21 mouse cellular contexts compared by ENCODE assay signal in genomic region chr5:77743467-77743866, GRCm38 (mm10).
DNase-seq lines count a peak whose midpoint lies in the region; ATAC-seq and TF ChIP-seq lines count a peak whose summit lies in the region.
"Had no signal": no experiment of that assay in that cellular context is flagged by ENCODE, and none has a peak within 500 bp of the region (broad histone marks: within the 10 kb centered on the region; RNA-seq: fewer than 3 reads in every experiment).

No protein-coding gene starts in this region.

- WGBS in hindbrain, embryonic 16.5 days = 55% methylated on average over 3 of the region's 3 CpGs
- WGBS in hindbrain, embryonic 11.5 days = 71% methylated on average over 3 of the region's 3 CpGs
- WGBS in forebrain, postnatal 0 days = 41% methylated on average over 3 of the region's 3 CpGs

- H3K4me2 ChIP-seq in hindbrain, embryonic 16.5 days (ENCODE audit: low read length) = no peak overlapping the region
- no peak overlapping the region for H3K4me2 ChIP-seq in hindbrain, embryonic 11.5 days (replicated peaks; ENCODE audit: low read depth, low read length)
- no peak overlapping the region for H3K4me2 ChIP-seq in forebrain, postnatal 0 days (ENCODE audit: low read depth)
- H3K4me2 ChIP-seq: embryonic facial prominence, embryonic 15.5 days; heart, embryonic 13.5 days; kidney, embryonic 15.5 days had no signal

- no peak for TF ChIP-seq POLR2A in brain, embryonic 14.5 days (IDR thresholded peaks at IDR 0.05; ENCODE audit: borderline replicate concordance, extremely low read depth, insufficient read depth, insufficient read length, poor library complexity, severe bottlenecking)

- H3K4me3 ChIP-seq in hindbrain, embryonic 16.5 days (ENCODE audit: low read length) = no peak overlapping the region
- H3K4me3 ChIP-seq in hindbrain, embryonic 11.5 days (ENCODE audit: low read depth, low read length) = no peak overlapping the region
- H3K4me3 ChIP-seq in forebrain, postnatal 0 days (ENCODE audit: low read depth, low read length) = no peak overlapping the region
- H3K4me3 ChIP-seq: embryonic facial prominence, embryonic 15.5 days; erythroblast, embryonic 14.5 days; heart, embryonic 13.5 days; kidney, embryonic 15.5 days had no signal

- DNase-seq in frontal cortex, postnatal 25 days (ENCODE audit: low spot score in 2 of 2) = no peak
- DNase-seq in hindbrain, embryonic 11.5 days (ENCODE audit: low spot score) = no peak
- peak; percentile 64 for DNase-seq in brain, embryonic 14.5 days (ENCODE audit: low read depth)
- DNase-seq in forebrain, postnatal 0 days = no peak
- no peak for DNase-seq in frontal cortex, adult 2 months (ENCODE audit: extremely low spot score in 1 of 2, low spot score in 1 of 2)
- DNase-seq: adrenal gland, adult 8-10 months; adrenal gland, postnatal 36 days; cerebellum, adult 11 months; cerebellum, adult 8-10 months; cerebellum, postnatal 14 days; embryo, embryonic 11 days; gastrocnemius, postnatal 14 days; heart, postnatal 36 days; kidney, adult 2 months had no signal

- H3K9ac ChIP-seq in hindbrain, embryonic 16.5 days (ENCODE audit: low read depth, low read length) = no peak overlapping the region
- H3K9ac ChIP-seq in hindbrain, embryonic 11.5 days (ENCODE audit: low read depth, low read length) = no peak overlapping the region
- no peak overlapping the region for H3K9ac ChIP-seq in forebrain, postnatal 0 days
- H3K9ac ChIP-seq: embryonic facial prominence, embryonic 15.5 days; heart, embryonic 13.5 days; kidney, embryonic 15.5 days had no signal

- no peak for TF ChIP-seq CTCF in brain, embryonic 14.5 days (IDR thresholded peaks at IDR 0.05; ENCODE audit: borderline replicate concordance, extremely low read depth, insufficient read depth, insufficient read length)
- TF ChIP-seq CTCF in forebrain, postnatal 0 days (IDR thresholded peaks at IDR 0.05; ENCODE audit: low read depth) = no peak

- no peaks in the 10 kb centered on the region for H3K9me3 ChIP-seq in hindbrain, embryonic 16.5 days (ENCODE audit: control insufficient read depth, low read length)
- H3K9me3 ChIP-seq in hindbrain, embryonic 11.5 days (ENCODE audit: control insufficient read depth, low read length) = no peaks in the 10 kb centered on the region
- H3K9me3 ChIP-seq in forebrain, postnatal 0 days (ENCODE audit: low read length) = no peaks in the 10 kb centered on the region
- H3K9me3 ChIP-seq: embryonic facial prominence, embryonic 15.5 days; heart, embryonic 13.5 days; kidney, embryonic 15.5 days had no signal

- H3K27ac ChIP-seq in hindbrain, embryonic 16.5 days (ENCODE audit: low read depth, low read length) = no peak overlapping the region
- H3K27ac ChIP-seq in hindbrain, embryonic 11.5 days (ENCODE audit: low read depth, low read length) = no peak overlapping the region
- H3K27ac ChIP-seq in forebrain, postnatal 0 days (ENCODE audit: low read depth, low read length) = no peak overlapping the region
- H3K27ac ChIP-seq: embryonic facial prominence, embryonic 15.5 days; heart, embryonic 13.5 days; kidney, embryonic 15.5 days had no signal

- H3K27me3 ChIP-seq in hindbrain, embryonic 16.5 days (replicated peaks; ENCODE audit: control insufficient read depth, insufficient read depth, low read length) = no peaks in the 10 kb centered on the region
- no peaks in the 10 kb centered on the region for H3K27me3 ChIP-seq in hindbrain, embryonic 11.5 days (ENCODE audit: control insufficient read depth, insufficient read depth, low read length)
- H3K27me3 ChIP-seq in forebrain, postnatal 0 days (ENCODE audit: insufficient read depth, low read length) = no peaks in the 10 kb centered on the region
- H3K27me3 ChIP-seq: embryonic facial prominence, embryonic 15.5 days; heart, embryonic 13.5 days; kidney, embryonic 15.5 days had no signal

- 0 out of 2 replicates have a peak, but pooled peaks have one; percentile 34 for ATAC-seq in frontal cortex, adult (ENCODE audit: low TSS enrichment)
- ATAC-seq in hindbrain, embryonic 16.5 days = peak; percentile 54; the same call in 1 of the 2 replicates
- ATAC-seq in hindbrain, embryonic 11.5 days (ENCODE audit: low FRiP score) = no peak
- peak; percentile 69 for ATAC-seq in forebrain, postnatal 0 days
- ATAC-seq: intestine, embryonic 16.5 days had no signal

- H3K4me1 ChIP-seq in hindbrain, embryonic 16.5 days (ENCODE audit: control insufficient read depth, insufficient read depth, low read depth, low read length) = no peaks in the 10 kb centered on the region
- no peaks in the 10 kb centered on the region for H3K4me1 ChIP-seq in hindbrain, embryonic 11.5 days (replicated peaks; ENCODE audit: control insufficient read depth, insufficient read depth, low read length)
- no peaks in the 10 kb centered on the region for H3K4me1 ChIP-seq in forebrain, postnatal 0 days (ENCODE audit: insufficient read depth)
- H3K4me1 ChIP-seq: embryonic facial prominence, embryonic 15.5 days; heart, embryonic 13.5 days; kidney, embryonic 15.5 days had no signal

- no peaks in the 10 kb centered on the region for H3K36me3 ChIP-seq in hindbrain, embryonic 16.5 days (ENCODE audit: control insufficient read depth, insufficient read depth, low read length)
- no peaks in the 10 kb centered on the region for H3K36me3 ChIP-seq in hindbrain, embryonic 11.5 days (ENCODE audit: control insufficient read depth, insufficient read depth, low read length)
- no peaks in the 10 kb centered on the region for H3K36me3 ChIP-seq in forebrain, postnatal 0 days (ENCODE audit: insufficient read depth)
- H3K36me3 ChIP-seq: embryonic facial prominence, embryonic 15.5 days; heart, embryonic 13.5 days; kidney, embryonic 15.5 days had no signal
